In genomic region chr4:134998928-134999658, GRCm38 (mm10) we compare ENCODE assay signal across 12 mouse cellular contexts.
A peak's percentile ranks its signal among the peaks of the same experiment; 100 is the strongest.
DNase-seq lines count a peak whose midpoint lies in the region; ATAC-seq and TF ChIP-seq lines count a peak whose summit lies in the region.
"Had no signal": no experiment of that assay in that cellular context is flagged by ENCODE, and none has a peak within 500 bp of the region (broad histone marks: within the 10 kb centered on the region; RNA-seq: fewer than 3 reads in every experiment).

No protein-coding gene starts in this region.

- H3K4me2 ChIP-seq in embryonic facial prominence, embryonic 15.5 days (replicated peaks), result no peak overlapping the region
- H3K4me2 ChIP-seq: heart, embryonic 13.5 days; kidney, embryonic 15.5 days; liver, embryonic 13.5 days; midbrain, embryonic 13.5 days had no signal

- no peak for ATAC-seq in embryonic facial prominence, embryonic 15.5 days (ENCODE audit: insufficient number of reproducible peaks, low FRiP score, low TSS enrichment, low read depth)
- no peak for ATAC-seq in erythroblast, adult 5-6 weeks (replicated peaks; ENCODE audit: low FRiP score, poor library complexity, severe bottlenecking)
- ATAC-seq: midbrain, embryonic 13.5 days had no signal

- 37% methylated on average over 12 of the region's 12 CpGs for WGBS in embryonic facial prominence, embryonic 15.5 days

- H3K4me1 ChIP-seq in embryonic facial prominence, embryonic 15.5 days, result peaks cover 20% of the 10 kb centered on the region

- H3K27ac ChIP-seq in gastrocnemius, adult 2 months, result peak overlapping the region; percentile 6; the same call in 1 of the 2 replicates
- peak overlapping the region; percentile 34; the same call in 1 of the 2 replicates for H3K27ac ChIP-seq in embryonic facial prominence, embryonic 15.5 days (replicated peaks)
- H3K27ac ChIP-seq: heart, embryonic 13.5 days; kidney, embryonic 15.5 days; liver, embryonic 13.5 days; midbrain, embryonic 13.5 days had no signal

- TF ChIP-seq CTCF in gastrocnemius, adult 2 months (IDR thresholded peaks at IDR 0.05), result no peak

- H3K36me3 ChIP-seq in embryonic facial prominence, embryonic 15.5 days, result no peaks in the 10 kb centered on the region
- H3K36me3 ChIP-seq: heart, embryonic 13.5 days; kidney, embryonic 15.5 days; liver, embryonic 13.5 days; midbrain, embryonic 13.5 days had no signal

- no peaks in the 10 kb centered on the region for H3K9me3 ChIP-seq in embryonic facial prominence, embryonic 15.5 days (replicated peaks)
- H3K9me3 ChIP-seq: heart, embryonic 13.5 days; kidney, embryonic 15.5 days; liver, embryonic 13.5 days; midbrain, embryonic 13.5 days had no signal

- intact Hi-C loops in gastrocnemius, adult 2 months (cut with DNase I), result no loop called here
- intact Hi-C loops in gastrocnemius, postnatal 14 days (cut with DNase I; ENCODE audit: low total_unique reads), result no loop called here

- 0 out of 2 replicates have a peak overlapping the region, but pooled peaks have one; percentile 15 for H3K4me3 ChIP-seq in gastrocnemius, adult 2 months
- H3K4me3 ChIP-seq in embryonic facial prominence, embryonic 15.5 days (replicated peaks), result no peak overlapping the region
- H3K4me3 ChIP-seq: heart, embryonic 13.5 days; kidney, embryonic 15.5 days; liver, embryonic 13.5 days; midbrain, embryonic 13.5 days had no signal

- H3K27me3 ChIP-seq in embryonic facial prominence, embryonic 15.5 days, result no peaks in the 10 kb centered on the region
- H3K27me3 ChIP-seq: heart, embryonic 13.5 days; kidney, embryonic 15.5 days; midbrain, embryonic 13.5 days had no signal

- DNase-seq in gastrocnemius, adult 2 months, result peak; percentile 68
- no peak for DNase-seq in gastrocnemius, postnatal 14 days
- peak; percentile 32 for DNase-seq in right cerebral cortex, adult 18-20 months
- DNase-seq in right cerebral cortex, postnatal 4 days, result no peak
- no peak for DNase-seq in spleen, postnatal 36 days (ENCODE audit: low spot score in 2 of 2)
- DNase-seq: liver, embryonic 13.5 days; thymus, postnatal 14 days had no signal

- no peak overlapping the region for H3K9ac ChIP-seq in embryonic facial prominence, embryonic 15.5 days
- H3K9ac ChIP-seq: heart, embryonic 13.5 days; kidney, embryonic 15.5 days; liver, embryonic 13.5 days; midbrain, embryonic 13.5 days had no signal

Comparison
In these comparisons a context has a peak if more than half of its experiments do, and no peak if none do; other contexts are left out.
1. DNase-seq: peak in gastrocnemius, adult 2 months (single experiment) and right cerebral cortex, adult 18-20 months (single experiment); none in gastrocnemius, postnatal 14 days (single experiment), right cerebral cortex, postnatal 4 days (single experiment) and spleen, postnatal 36 days (0 of 2).